Mouse (Mus musculus) kidney, postnatal 0 days (tissue): ENCODE data around the gene Frmd6. TPM values are rescaled to one million over a fixed set of nuclear protein-coding genes. Genes with fewer than 3 reads are reported as not detected.

ENCODE experiments used
- ATAC-seq: fragments of 200-750 bp; cut with Nextera tagmentation; replicated peaks from 2 replicates; pipeline ENCODE4 v1.8.0; 2017; ENCODE audit warnings: low read depth, moderate number of reproducible peaks, moderate TSS enrichment, moderate library complexity; ENCODE audit not compliant: low FRiP score
- DNase-seq: peaks from one replicate; pipeline ENCODE4 v3.0.0-alpha.2; 2016; ENCODE audit warnings: low spot score
- H3K27ac ChIP-seq: fragments of 300-500 bp; sonication (generic); 2 replicates; pipeline ENCODE4 v1.5.1; 2014; ENCODE audit warnings: mild to moderate bottlenecking
- H3K27me3 ChIP-seq: fragments of 300-500 bp; sonication (generic); 2 replicates; pipeline ENCODE4 v1.6.1; 2014; ENCODE audit warnings: low read length, mixed read lengths; ENCODE audit not compliant: insufficient read depth
- H3K36me3 ChIP-seq: fragments of 300-500 bp; sonication (generic); 2 replicates; pipeline ENCODE4 v1.6.1; 2014; ENCODE audit warnings: low read length, mixed read lengths; ENCODE audit not compliant: insufficient read depth
- H3K4me1 ChIP-seq: fragments of 300-500 bp; sonication (generic); replicated peaks from 2 replicates; pipeline ENCODE4 v1.6.1; 2014; ENCODE audit warnings: antibody characterized with exemption, low read length, mixed read lengths; ENCODE audit not compliant: insufficient read depth
- H3K4me2 ChIP-seq: fragments of 300-500 bp; sonication (generic); 2 replicates; pipeline ENCODE4 v1.6.1; 2014; ENCODE audit warnings: mild to moderate bottlenecking, low read length, moderate library complexity, mixed read lengths
- H3K4me3 ChIP-seq: fragments of 300-500 bp; sonication (generic); replicated peaks from 2 replicates; pipeline ENCODE4 v1.5.1; 2014; ENCODE audit warnings: low read depth, low read length
- H3K9ac ChIP-seq: fragments of 300-500 bp; sonication (generic); 2 replicates; pipeline ENCODE4 v1.6.1; 2014; ENCODE audit warnings: low read depth, low read length
- H3K9me3 ChIP-seq: fragments of 300-500 bp; sonication (generic); replicated peaks from 2 replicates; pipeline ENCODE4 v1.6.1; 2016; ENCODE audit warnings: low read length, inconsistent platforms, mixed read lengths
- CTCF ChIP-seq: IDR thresholded peaks from 2 replicates; pipeline ENCODE4 v1.5.1; 2016; ENCODE audit warnings: antibody characterized with exemption, low read depth, mild to moderate bottlenecking, moderate library complexity
- WGBS: fragments of 180-500 bp; shearing (Covaris S2); extraction: QIAGEN DNeasy Blood & Tissue Kit; methylation state at CpG from one replicate; pipeline ENCODE4 v1.1.7; 2014; 5-methylcytosine and 5-hydroxymethylcytosine counted together
- polyA plus RNA-seq: library from polyadenylated mRNA; unstranded; fragments of >200 nt; fragmentation: Nextera tagmentation; extraction: Ambion mirVana; gene quantifications from 2 replicates; pipeline ENCODE4 v1.2.1, GENCODE M21; 2015

The Frmd6 gene
- polyA plus RNA-seq, 1 experiment from 2014 or later = 14.6 TPM

DNA sequence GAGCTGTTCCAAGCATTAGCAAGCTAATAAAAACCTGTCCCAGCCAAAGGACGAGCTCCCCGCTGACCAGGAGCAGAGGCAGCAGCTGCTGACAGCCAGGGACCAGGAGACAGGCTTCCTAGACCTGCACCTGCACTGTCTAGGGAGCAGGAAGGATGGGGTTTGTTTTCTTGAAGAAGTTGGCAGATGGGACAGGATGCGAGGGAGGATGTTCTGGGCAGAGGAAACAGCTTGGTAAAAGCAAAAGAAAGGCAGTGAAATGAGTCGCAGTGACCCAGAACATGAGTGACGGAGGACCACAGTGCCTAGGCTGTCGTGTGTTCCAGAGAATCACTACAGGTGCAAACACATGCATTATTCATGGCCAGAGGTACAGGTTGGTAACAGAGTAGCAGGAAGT lies 27.7 kb downstream of the Frmd6 start:
- H3K4me1 ChIP-seq = no peaks in the 10 kb centered on the region
- H3K9me3 ChIP-seq = no peaks in the 10 kb centered on the region
- no peak overlapping the region for H3K27ac ChIP-seq
- no peaks in the 10 kb centered on the region for H3K27me3 ChIP-seq
- no peak overlapping the region for H3K4me2 ChIP-seq
- no peak overlapping the region for H3K4me3 ChIP-seq
- 36% methylated on average over 6 of the region's 6 CpGs for WGBS
- peak; percentile 21 for DNase-seq
- ATAC-seq = no peak
- no peak overlapping the region for H3K9ac ChIP-seq
- no peaks in the 10 kb centered on the region for H3K36me3 ChIP-seq
- no peak for TF ChIP-seq CTCF

GRCm38 (mm10) chr12:70855678-70856077 lies 30.4 kb downstream of the Frmd6 start:
- Histone ChIP-seq H3K4me2 (no peak overlapping the region), H3K4me3 (no peak overlapping the region), H3K4me1 (no peaks in the 10 kb centered on the region), H3K9me3 (no peaks in the 10 kb centered on the region), H3K9ac (no peak overlapping the region), H3K36me3 (no peaks in the 10 kb centered on the region), H3K27ac (no peak overlapping the region), H3K27me3 (no peaks in the 10 kb centered on the region)
- ATAC-seq = no peak
- no peak for DNase-seq
- WGBS = 79% methylated on average over 6 of the region's 6 CpGs
- TF ChIP-seq CTCF = no peak

DNA sequence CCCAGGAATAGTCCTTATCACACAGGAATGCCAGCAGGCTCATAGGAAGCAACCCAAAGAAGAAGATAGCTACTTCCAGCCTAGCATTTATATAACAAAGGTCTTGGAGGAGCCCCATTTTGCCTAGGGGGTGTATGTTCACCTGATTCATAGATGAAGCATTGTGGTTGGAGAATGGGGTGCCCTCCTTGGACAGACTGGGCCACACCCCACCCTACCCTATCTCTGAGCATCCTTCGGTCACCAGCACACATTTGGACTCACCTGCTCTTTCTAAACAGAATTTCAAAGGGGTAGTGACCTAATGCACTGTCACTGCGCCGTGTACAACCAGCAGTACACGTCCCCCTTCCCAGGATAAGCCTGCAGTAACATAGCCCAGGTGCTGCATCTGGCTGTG lies 31.5 kb downstream of the Frmd6 start:
- H3K27ac ChIP-seq = no peak overlapping the region
- H3K9me3 ChIP-seq = no peaks in the 10 kb centered on the region
- WGBS = 87% methylated on average over 4 of the region's 4 CpGs
- no peaks in the 10 kb centered on the region for H3K36me3 ChIP-seq
- H3K4me1 ChIP-seq = no peaks in the 10 kb centered on the region
- no peak for TF ChIP-seq CTCF
- H3K27me3 ChIP-seq = no peaks in the 10 kb centered on the region
- no peak overlapping the region for H3K4me3 ChIP-seq
- no peak for ATAC-seq
- DNase-seq = no peak
- H3K9ac ChIP-seq = no peak overlapping the region
- no peak overlapping the region for H3K4me2 ChIP-seq

DNA sequence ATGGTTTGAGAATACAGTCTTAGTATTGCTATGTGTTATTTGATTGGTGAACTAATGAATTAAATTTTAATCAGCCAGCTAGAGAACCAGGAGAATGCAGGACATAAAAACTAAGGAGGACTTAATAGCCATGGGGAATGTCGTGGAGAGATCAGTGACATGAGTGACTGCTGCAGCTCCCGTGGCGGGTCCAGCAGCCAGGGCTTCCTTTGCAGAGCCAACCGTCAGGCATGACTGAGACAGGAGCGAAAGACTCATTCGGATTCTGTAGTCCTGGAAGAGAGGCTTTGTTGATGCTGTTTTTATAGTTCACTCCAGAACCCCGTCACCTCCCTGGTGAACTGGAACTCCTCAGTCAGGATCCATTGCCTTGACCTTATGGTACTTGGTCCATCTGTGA lies 38.0 kb downstream of the Frmd6 start:
- Histone ChIP-seq H3K27ac (no peak overlapping the region), H3K9ac (no peak overlapping the region), H3K4me3 (no peak overlapping the region), H3K4me2 (no peak overlapping the region), H3K4me1 (no peaks in the 10 kb centered on the region), H3K27me3 (no peaks in the 10 kb centered on the region), H3K36me3 (no peaks in the 10 kb centered on the region), H3K9me3 (no peaks in the 10 kb centered on the region)
- ATAC-seq (no peak), DNase-seq (no peak)
- WGBS = 28% methylated on average over 7 of the region's 7 CpGs
- no peak for TF ChIP-seq CTCF

GRCm38 (mm10) chr12:70867780-70868179 lies 42.5 kb downstream of the Frmd6 start:
- no peak overlapping the region for H3K4me3 ChIP-seq
- DNase-seq (no peak), ATAC-seq (no peak)
- no peaks in the 10 kb centered on the region for H3K36me3 ChIP-seq
- H3K9ac ChIP-seq = no peak overlapping the region
- no peaks in the 10 kb centered on the region for H3K9me3 ChIP-seq
- no peak for TF ChIP-seq CTCF
- no peak overlapping the region for H3K27ac ChIP-seq
- no peaks in the 10 kb centered on the region for H3K4me1 ChIP-seq
- no peak overlapping the region for H3K4me2 ChIP-seq
- 85% methylated on average over 3 of the region's 3 CpGs for WGBS
- H3K27me3 ChIP-seq = no peaks in the 10 kb centered on the region

- Histone ChIP-seq H3K4me1 (no peaks in the 10 kb centered on the region), H3K9me3 (no peaks in the 10 kb centered on the region), H3K9ac (no peak overlapping the region), H3K4me2 (no peak overlapping the region), H3K27me3 (no peaks in the 10 kb centered on the region), H3K27ac (no peak overlapping the region), H3K4me3 (no peak overlapping the region), H3K36me3 (no peaks in the 10 kb centered on the region)
- WGBS = 56% methylated on average over 7 of the region's 7 CpGs
- peak; percentile 24; the same call in 1 of the 2 replicates for TF ChIP-seq CTCF
- DNase-seq (no peak), ATAC-seq (no peak)
Observed at GRCm38 (mm10) chr12:70868190-70868987, 43.1 kb downstream of the Frmd6 start.

GRCm38 (mm10) chr12:70868988-70869291 lies 43.6 kb downstream of the Frmd6 start:
- H3K9me3 ChIP-seq = no peaks in the 10 kb centered on the region
- H3K4me3 ChIP-seq = no peak overlapping the region
- no peak overlapping the region for H3K4me2 ChIP-seq
- TF ChIP-seq CTCF = no peak
- DNase-seq (no peak), ATAC-seq (no peak)
- H3K27ac ChIP-seq = no peak overlapping the region
- WGBS = 77% methylated on average over 9 of the region's 9 CpGs
- no peaks in the 10 kb centered on the region for H3K27me3 ChIP-seq
- H3K9ac ChIP-seq = no peak overlapping the region
- H3K4me1 ChIP-seq = no peaks in the 10 kb centered on the region
- H3K36me3 ChIP-seq = no peaks in the 10 kb centered on the region
